Mouse (Mus musculus) spleen, postnatal 14 days (tissue): ENCODE results near the gene Creb5.

Experiments
- DNase-seq, 2 experiments: peaks; one replicate each; pipeline ENCODE4 v3.0.0; 2021 to 2022; ENCODE audit warnings: low spot score in 2 of 2

Creb5 gene

GRCm38 (mm10) chr6:53545989-53546388, 258.9 kb downstream of the Creb5 start:
- DNase-seq, result no peak

- no peak for DNase-seq
These were observed 261.2 kb downstream of the Creb5 start for GRCm38 (mm10) chr6:53548236-53548635.

- DNase-seq, result no peak
These were observed 262.3 kb downstream of the Creb5 start for GRCm38 (mm10) chr6:53549409-53549808.

GRCm38 (mm10) chr6:53556050-53556449, 269.0 kb downstream of the Creb5 start:
- no peak for DNase-seq

GRCm38 (mm10) chr6:53560928-53561327, 273.9 kb downstream of the Creb5 start:
- DNase-seq, result no peak

- no peak for DNase-seq
These were observed 275.5 kb downstream of the Creb5 start for GRCm38 (mm10) chr6:53562586-53562985.

- no peak for DNase-seq
These were observed 276.6 kb downstream of the Creb5 start for GRCm38 (mm10) chr6:53563546-53564185.

GRCm38 (mm10) chr6:53569436-53569835, 282.4 kb downstream of the Creb5 start:
- no peak for DNase-seq

GRCm38 (mm10) chr6:53570906-53571305, 283.8 kb downstream of the Creb5 start:
- DNase-seq, result no peak

GRCm38 (mm10) chr6:53571571-53572122, 284.6 kb downstream of the Creb5 start:
- no peak for DNase-seq

- DNase-seq, result no peak
These were observed 285.4 kb downstream of the Creb5 start for GRCm38 (mm10) chr6:53572456-53572855.

- no peak for DNase-seq
These were observed 286.1 kb downstream of the Creb5 start for GRCm38 (mm10) chr6:53572979-53573710.

- DNase-seq, result no peak
These were observed 286.6 kb downstream of the Creb5 start for GRCm38 (mm10) chr6:53573711-53574065.

GRCm38 (mm10) chr6:53574097-53574496, 287.0 kb downstream of the Creb5 start:
- no peak for DNase-seq

GRCm38 (mm10) chr6:53575191-53575590, 288.1 kb downstream of the Creb5 start:
- no peak for DNase-seq

GRCm38 (mm10) chr6:53575836-53576235, 288.8 kb downstream of the Creb5 start:
- DNase-seq, result no peak

- DNase-seq, result no peak
These were observed 289.8 kb downstream of the Creb5 start for GRCm38 (mm10) chr6:53576841-53577240.

- DNase-seq, result no peak
These were observed 290.7 kb downstream of the Creb5 start for GRCm38 (mm10) chr6:53577776-53578175.

GRCm38 (mm10) chr6:53580346-53580745, 293.3 kb downstream of the Creb5 start:
- no peak for DNase-seq

- no peak for DNase-seq
These were observed 296.3 kb downstream of the Creb5 start for GRCm38 (mm10) chr6:53583234-53583875.

GRCm38 (mm10) chr6:53584718-53585405, 297.8 kb downstream of the Creb5 start:
- no peak for DNase-seq

- DNase-seq, result peak in 1 of 2 experiments; percentile 8
These were observed 302.7 kb downstream of the Creb5 start for GRCm38 (mm10) chr6:53589746-53590145.
